Mouse (Mus musculus) liver, embryonic 12.5 days (tissue): Measurements from ENCODE around the gene Dgkz. TPM values are rescaled to one million over a fixed set of nuclear protein-coding genes. Genes with fewer than 3 reads are reported as not detected.
A peak's percentile ranks its signal among the peaks of the same experiment; 100 is the strongest.

Experiments
- ATAC-seq: fragments of 200-750 bp; cut with Nextera tagmentation; 2 replicates; pipeline ENCODE4 v1.8.0; 2017; ENCODE audit warnings: moderate number of reproducible peaks, mild to moderate bottlenecking, moderate library complexity
- H3K27ac ChIP-seq: fragments of 300-500 bp; sonication (generic); 2 replicates; pipeline ENCODE4 v1.5.1; 2016; ENCODE audit warnings: mild to moderate bottlenecking
- H3K27me3 ChIP-seq: fragments of 300-500 bp; sonication (generic); replicated peaks from 2 replicates; pipeline ENCODE4 v1.6.1; 2016; ENCODE audit warnings: mild to moderate bottlenecking, moderate library complexity
- H3K36me3 ChIP-seq: fragments of 300-500 bp; sonication (generic); 2 replicates; pipeline ENCODE4 v1.6.1; 2016; ENCODE audit warnings: mild to moderate bottlenecking, moderate library complexity
- H3K4me1 ChIP-seq: fragments of 300-500 bp; sonication (generic); 2 replicates; pipeline ENCODE4 v1.6.1; 2016
- H3K4me2 ChIP-seq: fragments of 300-500 bp; sonication (generic); 2 replicates; pipeline ENCODE4 v1.6.1; 2016; ENCODE audit warnings: mild to moderate bottlenecking, moderate library complexity
- H3K4me3 ChIP-seq: fragments of 300-500 bp; sonication (generic); 2 replicates; pipeline ENCODE4 v1.5.1; 2016; ENCODE audit warnings: mild to moderate bottlenecking, moderate library complexity
- H3K9ac ChIP-seq: fragments of 300-500 bp; sonication (generic); 2 replicates; pipeline ENCODE4 v1.6.1; 2016; ENCODE audit warnings: mild to moderate bottlenecking, moderate library complexity
- H3K9me3 ChIP-seq: fragments of 300-500 bp; sonication (generic); replicated peaks from 2 replicates; pipeline ENCODE4 v1.6.1; 2016; ENCODE audit warnings: mild to moderate bottlenecking, moderate library complexity
- WGBS: fragments of 180-500 bp; shearing (Covaris S2); methylation state at CpG from one replicate; pipeline ENCODE4 v1.1.7; 2016; ENCODE audit not compliant: insufficient replicate concordance; 5-methylcytosine and 5-hydroxymethylcytosine counted together
- polyA plus RNA-seq: library from polyadenylated mRNA; unstranded; fragments of >200 nt; fragmentation: Nextera tagmentation; extraction: Ambion mirVana; gene quantifications from 2 replicates; pipeline ENCODE4 v1.2.1, GENCODE M21; 2016

The Dgkz gene
- polyA plus RNA-seq, 1 experiment from 2014 or later: 48.8 TPM

- no peak for ATAC-seq
- Histone ChIP-seq H3K36me3 (no peaks in the 10 kb centered on the region), H3K27me3 (peaks cover 77% of the 10 kb centered on the region), H3K4me1 (peaks cover 36% of the 10 kb centered on the region), H3K4me3 (no peak overlapping the region), H3K9me3 (no peaks in the 10 kb centered on the region), H3K4me2 (no peak overlapping the region), H3K27ac (peak overlapping the region; percentile 12; the same call in 1 of the 2 replicates), H3K9ac (no peak overlapping the region)
- WGBS: 38% methylated on average over 11 of the region's 11 CpGs
These were observed 7.7 kb downstream of the Dgkz start for GRCm38 (mm10) chr2:91967962-91968361.

- H3K4me1 ChIP-seq: peaks cover 44% of the 10 kb centered on the region
- 53% methylated on average over 5 of the region's 5 CpGs for WGBS
- H3K9me3 ChIP-seq: no peaks in the 10 kb centered on the region
- no peak overlapping the region for H3K4me2 ChIP-seq
- H3K9ac ChIP-seq: no peak overlapping the region
- no peak for ATAC-seq
- no peaks in the 10 kb centered on the region for H3K36me3 ChIP-seq
- H3K4me3 ChIP-seq: no peak overlapping the region
- no peak overlapping the region for H3K27ac ChIP-seq
- H3K27me3 ChIP-seq: peaks cover 61% of the 10 kb centered on the region
These were observed 9.3 kb downstream of the Dgkz start for GRCm38 (mm10) chr2:91966367-91966766.

- H3K9ac ChIP-seq: peak overlapping the region; percentile 53
- H3K4me1 ChIP-seq: peaks cover 51% of the 10 kb centered on the region
These were observed 10.2 kb downstream of the Dgkz start for GRCm38 (mm10) chr2:91965417-91965816.

GRCm38 (mm10) chr2:91964610-91965204, 11.0 kb downstream of the Dgkz start:
- H3K27ac ChIP-seq: peak overlapping the region; percentile 61
- peaks cover 58% of the 10 kb centered on the region for H3K4me1 ChIP-seq
- 35% methylated on average over 3 of the region's 3 CpGs for WGBS
- ATAC-seq: no peak
- H3K27me3 ChIP-seq: peaks cover 44% of the 10 kb centered on the region
- peak overlapping the region; percentile 98 for H3K4me2 ChIP-seq
- H3K9me3 ChIP-seq: no peaks in the 10 kb centered on the region
- H3K9ac ChIP-seq: no peak overlapping the region
- peak overlapping the region; percentile 90 for H3K4me3 ChIP-seq
- peaks cover 11% of the 10 kb centered on the region for H3K36me3 ChIP-seq

More at GRCm38 (mm10) chr2:91965417-91965816, 10.2 kb downstream of the Dgkz start:
- Histone ChIP-seq H3K9me3 (no peaks in the 10 kb centered on the region), H3K27me3 (peaks cover 52% of the 10 kb centered on the region), H3K36me3 (peaks cover 3% of the 10 kb centered on the region), H3K27ac (peak overlapping the region; percentile 61), H3K4me2 (peak overlapping the region; percentile 98), H3K4me3 (peak overlapping the region; percentile 90)
- ATAC-seq: no peak
- 3% methylated on average over 20 of the region's 20 CpGs for WGBS

- peaks cover 71% of the 10 kb centered on the region for H3K4me1 ChIP-seq
- no peaks in the 10 kb centered on the region for H3K9me3 ChIP-seq
- under 1% methylated on average over 44 of the region's 57 CpGs for WGBS
- peaks cover 32% of the 10 kb centered on the region for H3K27me3 ChIP-seq
- peak; percentile 92 for ATAC-seq
- H3K4me2 ChIP-seq: peak overlapping the region; percentile 98
- peaks cover 22% of the 10 kb centered on the region for H3K36me3 ChIP-seq
- peak overlapping the region; percentile 90 for H3K4me3 ChIP-seq
- peak overlapping the region; percentile 88 for H3K27ac ChIP-seq
- H3K9ac ChIP-seq: peak overlapping the region; percentile 90
These were observed 12.2 kb downstream of the Dgkz start for GRCm38 (mm10) chr2:91963443-91963932.

- no peaks in the 10 kb centered on the region for H3K9me3 ChIP-seq
- WGBS: under 1% methylated on average over 39 of the region's 39 CpGs
These were observed 12.7 kb downstream of the Dgkz start for GRCm38 (mm10) chr2:91962864-91963401.

GRCm38 (mm10) chr2:91961901-91962761, 13.5 kb downstream of the Dgkz start:
- no peaks in the 10 kb centered on the region for H3K9me3 ChIP-seq
- WGBS: 37% methylated on average over 4 of the region's 4 CpGs
- peak overlapping the region; percentile 88 for H3K27ac ChIP-seq
- peak overlapping the region; percentile 90 for H3K4me3 ChIP-seq
- H3K4me2 ChIP-seq: peak overlapping the region; percentile 98
- peaks cover 25% of the 10 kb centered on the region for H3K27me3 ChIP-seq
- H3K36me3 ChIP-seq: peaks cover 22% of the 10 kb centered on the region
- no peak for ATAC-seq
- H3K4me1 ChIP-seq: peaks cover 80% of the 10 kb centered on the region
- H3K9ac ChIP-seq: peak overlapping the region; percentile 90

More at GRCm38 (mm10) chr2:91962864-91963401, 12.7 kb downstream of the Dgkz start:
- peaks cover 27% of the 10 kb centered on the region for H3K27me3 ChIP-seq
- peak overlapping the region; percentile 90 for H3K9ac ChIP-seq
- peak; percentile 25; the same call in 1 of the 2 replicates for ATAC-seq
- H3K36me3 ChIP-seq: peaks cover 22% of the 10 kb centered on the region
- peak overlapping the region; percentile 88 for H3K27ac ChIP-seq
- peak overlapping the region; percentile 90 for H3K4me3 ChIP-seq
- H3K4me1 ChIP-seq: peaks cover 74% of the 10 kb centered on the region
- H3K4me2 ChIP-seq: peak overlapping the region; percentile 98

- H3K4me2 ChIP-seq: no peak overlapping the region
- peaks cover 22% of the 10 kb centered on the region for H3K36me3 ChIP-seq
- H3K27ac ChIP-seq: 0 out of 2 replicates have a peak overlapping the region, but pooled peaks have one; percentile 37
- H3K27me3 ChIP-seq: peaks cover 10% of the 10 kb centered on the region
- no peak overlapping the region for H3K4me3 ChIP-seq
- no peaks in the 10 kb centered on the region for H3K9me3 ChIP-seq
- H3K4me1 ChIP-seq: peaks cover 91% of the 10 kb centered on the region
- 82% methylated on average over 5 of the region's 5 CpGs for WGBS
- H3K9ac ChIP-seq: no peak overlapping the region
- ATAC-seq: no peak
These were observed 15.2 kb downstream of the Dgkz start for GRCm38 (mm10) chr2:91960459-91960858.

GRCm38 (mm10) chr2:91959544-91960410, 15.9 kb downstream of the Dgkz start:
- peaks cover 22% of the 10 kb centered on the region for H3K36me3 ChIP-seq
- H3K4me2 ChIP-seq: no peak overlapping the region
- H3K27me3 ChIP-seq: peaks cover 3% of the 10 kb centered on the region; the same call in 1 of the 2 replicates
- H3K9ac ChIP-seq: peak overlapping the region; percentile 37; the same call in 1 of the 2 replicates
- no peak for ATAC-seq
- peak overlapping the region; percentile 37 for H3K27ac ChIP-seq
- peaks cover 93% of the 10 kb centered on the region for H3K4me1 ChIP-seq
- no peak overlapping the region for H3K4me3 ChIP-seq
- 78% methylated on average over 11 of the region's 11 CpGs for WGBS
- H3K9me3 ChIP-seq: no peaks in the 10 kb centered on the region

- Histone ChIP-seq H3K9ac (peak overlapping the region; percentile 37), H3K9me3 (no peaks in the 10 kb centered on the region), H3K4me2 (peak overlapping the region; percentile 28; the same call in 1 of the 2 replicates), H3K27ac (peak overlapping the region; percentile 37), H3K27me3 (no peaks in the 10 kb centered on the region), H3K4me1 (peaks cover 94% of the 10 kb centered on the region), H3K36me3 (peaks cover 22% of the 10 kb centered on the region), H3K4me3 (no peak overlapping the region)
- ATAC-seq: no peak
- WGBS: 42% methylated on average over 10 of the region's 10 CpGs
These were observed 16.8 kb downstream of the Dgkz start for GRCm38 (mm10) chr2:91958701-91959457.
